Comparison of ENCODE assay signal across 8 mouse cellular contexts in genomic region chr6:34862791-34863403, GRCm38 (mm10). TPM values are rescaled to one million over a fixed set of nuclear protein-coding genes. Genes with fewer than 3 reads are reported as not detected.
DNase-seq lines count a peak whose midpoint lies in the region; ATAC-seq and TF ChIP-seq lines count a peak whose summit lies in the region.

TSS of gene Tmem140 (plus strand) at chr6:34863146.

- DNase-seq in layer of hippocampus, adult 2 months (ENCODE audit: low spot score in 2 of 2) = no peak
- no peak for DNase-seq in layer of hippocampus, adult 9-10 months (ENCODE audit: low spot score)
- DNase-seq in heart, postnatal 14 days = peak; percentile 55 to 62
- DNase-seq in liver, embryonic 13.5 days = no peak
- DNase-seq in right cerebral cortex, postnatal 10 days (ENCODE audit: low spot score in 2 of 2) = no peak
- DNase-seq in right cerebral cortex, postnatal 14 days = no peak

- TF ChIP-seq POLR2A in small intestine, adult 2 months (IDR thresholded peaks at IDR 0.05; ENCODE audit: low read depth, low read length) = peak; percentile 94

- H3K9ac ChIP-seq in embryonic facial prominence, embryonic 13.5 days = peak within 1 kb of the TSS; percentile 41; the same call in 1 of the 2 replicates
- peak within 1 kb of the TSS; percentile 66 for H3K9ac ChIP-seq in liver, embryonic 13.5 days

- peak within 1 kb of the TSS; percentile 43 for H3K4me3 ChIP-seq in layer of hippocampus, adult 2 months
- H3K4me3 ChIP-seq in embryonic facial prominence, embryonic 13.5 days = peak within 1 kb of the TSS; percentile 23
- peak within 1 kb of the TSS; percentile 46 for H3K4me3 ChIP-seq in liver, embryonic 13.5 days (replicated peaks)
- peak within 1 kb of the TSS; percentile 73 for H3K4me3 ChIP-seq in small intestine, adult 2 months (ENCODE audit: low read depth, low read length)

- no peak for TF ChIP-seq CTCF in layer of hippocampus, adult 2 months (conservative IDR thresholded peaks at IDR 0.05)
- no peak for TF ChIP-seq CTCF in small intestine, adult 2 months (IDR thresholded peaks at IDR 0.05; ENCODE audit: extremely low read depth, insufficient read length, insufficient replicate concordance, low read depth, low read length)

- peak within 1 kb of the TSS; percentile 77 for H3K27ac ChIP-seq in layer of hippocampus, adult 2 months
- H3K27ac ChIP-seq in embryonic facial prominence, embryonic 13.5 days = peak within 1 kb of the TSS; percentile 62
- peak within 1 kb of the TSS; percentile 78 for H3K27ac ChIP-seq in liver, embryonic 13.5 days
- H3K27ac ChIP-seq in small intestine, adult 2 months (ENCODE audit: insufficient read depth, low read depth, low read length) = peak within 1 kb of the TSS; percentile 93

- H3K4me2 ChIP-seq in embryonic facial prominence, embryonic 13.5 days = peak within 1 kb of the TSS; percentile 44
- H3K4me2 ChIP-seq in liver, embryonic 13.5 days = peak within 1 kb of the TSS; percentile 69

- intact Hi-C loops in heart, postnatal 14 days (cut with DNase I) = loop anchor here (2.0 to 5.0 kb wide), 2 partner anchors 16 to 81 kb away; partner anchors contain the start of genes Agbl3 and Cyren

- ATAC-seq in embryonic facial prominence, embryonic 13.5 days (ENCODE audit: insufficient number of reproducible peaks, insufficient read depth, low FRiP score, low TSS enrichment, low read depth) = no peak
- ATAC-seq in liver, embryonic 13.5 days (ENCODE audit: low read depth) = peak; percentile 62

- H3K36me3 ChIP-seq in embryonic facial prominence, embryonic 13.5 days = no peaks in the 10 kb centered on the region
- no peaks in the 10 kb centered on the region for H3K36me3 ChIP-seq in liver, embryonic 13.5 days
- H3K36me3 ChIP-seq in small intestine, adult 2 months (ENCODE audit: control insufficient read depth, insufficient read depth, low read length) = no peaks in the 10 kb centered on the region; the same call in 1 of the 2 replicates

- H3K4me1 ChIP-seq in embryonic facial prominence, embryonic 13.5 days = peaks cover 26% of the 10 kb centered on the region
- H3K4me1 ChIP-seq in liver, embryonic 13.5 days (replicated peaks) = peaks cover 57% of the 10 kb centered on the region
- H3K4me1 ChIP-seq in small intestine, adult 2 months (ENCODE audit: control insufficient read depth, insufficient read depth, insufficient read length, low read length) = peaks cover 22% of the 10 kb centered on the region

- H3K9me3 ChIP-seq in embryonic facial prominence, embryonic 13.5 days = no peaks in the 10 kb centered on the region
- H3K9me3 ChIP-seq in liver, embryonic 13.5 days (replicated peaks) = no peaks in the 10 kb centered on the region

- WGBS in embryonic facial prominence, embryonic 13.5 days = 28% methylated on average over 11 of the region's 11 CpGs
- WGBS in liver, embryonic 13.5 days (ENCODE audit: insufficient replicate concordance) = 21% methylated on average over 11 of the region's 11 CpGs
- 3% methylated on average over 11 of the region's 11 CpGs for WGBS in small intestine, adult 2 months

- no peaks in the 10 kb centered on the region for H3K27me3 ChIP-seq in embryonic facial prominence, embryonic 13.5 days
- no peaks in the 10 kb centered on the region for H3K27me3 ChIP-seq in liver, embryonic 13.5 days
- no peaks in the 10 kb centered on the region for H3K27me3 ChIP-seq in small intestine, adult 2 months (ENCODE audit: control insufficient read depth, insufficient read depth, low read length)

RNA-seq across cellular contexts. Expression of gene Tmem140, which starts in this region (rescaled TPM):
- 1 to 10 TPM; 2.3 to 2.9 TPM for total RNA-seq in layer of hippocampus, adult 2 months (2021)
- polyA plus RNA-seq in embryonic facial prominence, embryonic 13.5 days (2015; fragmentation: Nextera tagmentation; extraction: Ambion mirVana) = 1.8 and 2.0 TPM in 2 replicates
- 10 to 100 TPM; 19.4 to 28.1 TPM for total RNA-seq in heart, postnatal 14 days (2021)
- 2.4 and 2.7 TPM in 2 replicates for polyA plus RNA-seq in liver, embryonic 13.5 days (2015; fragmentation: Nextera tagmentation; extraction: Ambion mirVana)
- 10.3 and 51.1 TPM in 2 replicates for polyA plus RNA-seq in small intestine, adult 2 months (2012; rRNA removed)

Comparison
In these comparisons a context has a peak if more than half of its experiments do, and no peak if none do; other contexts are left out.
1. RNA of gene Tmem140 (total RNA-seq): 19.4 to 28.1 TPM in heart, postnatal 14 days; 2.3 to 2.9 TPM in layer of hippocampus, adult 2 months; every median in the first group is over 4 times any median in the second.
2. DNase-seq: peak in heart, postnatal 14 days (2 of 2); none in layer of hippocampus, adult 2 months (0 of 2), layer of hippocampus, adult 9-10 months (single experiment), liver, embryonic 13.5 days (single experiment), right cerebral cortex, postnatal 10 days (0 of 2) and right cerebral cortex, postnatal 14 days (single experiment).
3. H3K4me3 ChIP-seq: peak in every context shown above with its lines; median percentile 73 in small intestine, adult 2 months; 46 in liver, embryonic 13.5 days; 43 in layer of hippocampus, adult 2 months; 23 in embryonic facial prominence, embryonic 13.5 days.
4. Peak in every context shown above with its lines, with median percentiles within 50 percentile points of each other: H3K27ac ChIP-seq.